Mouse (Mus musculus): ENCODE data around the gene Nbas.

GRCm38 (mm10) chr12:13580796-13581195 is 311.9 kb downstream of the Nbas start:
- TF ChIP-seq EP300 (IDR thresholded peaks at IDR 0.05; ENCODE audit: insufficient read depth, low read depth, low read length) (no peak), CTCF (IDR thresholded peaks at IDR 0.05; ENCODE audit: low read depth, low read length) (no peak)
